Mouse (Mus musculus): ENCODE results near the gene Thy1. TPM values are rescaled to one million over a fixed set of nuclear protein-coding genes. Genes with fewer than 3 reads are reported as not detected.

Thy1 gene
- total RNA-seq, 2 experiments from 2014 or later: 13.2 to 18.7 TPM

DNA sequence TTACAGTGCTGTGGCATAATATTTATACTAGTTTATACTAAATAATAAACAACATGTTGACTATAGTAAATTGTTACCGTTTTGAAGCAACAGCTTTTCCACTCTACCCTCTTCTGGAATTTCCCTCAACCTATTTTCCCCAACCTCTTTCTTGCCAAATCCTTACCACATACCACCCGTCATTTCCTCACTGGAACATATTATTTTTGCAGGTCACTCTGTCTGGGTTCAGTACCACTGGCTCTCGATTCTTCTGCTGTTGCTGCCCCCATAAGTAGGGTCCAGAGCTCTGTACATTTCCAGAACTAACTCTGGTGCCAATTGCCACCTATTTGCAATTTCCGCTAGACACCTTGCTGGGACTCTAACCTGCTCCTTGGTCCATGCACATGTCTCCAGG, 11.2 kb upstream of the Thy1 start:
- DNase-seq: no peak
- intact Hi-C loops (cut with DNase I): loop anchor here (1.0 kb wide), 1 partner anchor 23 kb away; no protein-coding TSS in a partner anchor

DNA sequence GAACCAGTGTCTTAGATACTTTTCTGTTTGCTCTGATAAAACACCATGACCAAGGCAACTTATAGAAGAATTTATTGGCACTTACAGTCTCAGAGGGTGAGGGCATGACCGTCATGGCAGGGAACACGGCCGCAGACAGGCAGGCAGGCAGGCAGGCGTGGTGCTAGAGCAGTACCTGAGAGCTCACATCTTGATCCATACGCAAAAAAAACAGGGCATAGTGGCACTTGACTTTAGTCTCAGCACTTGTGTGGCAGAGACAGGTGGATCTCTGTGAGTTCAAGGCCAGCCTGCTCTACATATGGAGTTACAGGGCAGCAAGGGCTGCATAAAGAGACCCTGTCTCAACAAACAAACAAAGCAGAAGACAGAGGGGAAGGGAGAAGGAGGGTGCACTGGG, 9.9 kb upstream of the Thy1 start:
- DNase-seq: no peak
- intact Hi-C loops (cut with DNase I): no loop called here

- no peak for DNase-seq
- intact Hi-C loops (cut with DNase I): no loop called here
Measured at GRCm38 (mm10) chr9:44033957-44034727, 9.0 kb upstream of the Thy1 start.

- no peak for DNase-seq
Measured at GRCm38 (mm10) chr9:44037106-44037505, 6.1 kb upstream of the Thy1 start.

DNA sequence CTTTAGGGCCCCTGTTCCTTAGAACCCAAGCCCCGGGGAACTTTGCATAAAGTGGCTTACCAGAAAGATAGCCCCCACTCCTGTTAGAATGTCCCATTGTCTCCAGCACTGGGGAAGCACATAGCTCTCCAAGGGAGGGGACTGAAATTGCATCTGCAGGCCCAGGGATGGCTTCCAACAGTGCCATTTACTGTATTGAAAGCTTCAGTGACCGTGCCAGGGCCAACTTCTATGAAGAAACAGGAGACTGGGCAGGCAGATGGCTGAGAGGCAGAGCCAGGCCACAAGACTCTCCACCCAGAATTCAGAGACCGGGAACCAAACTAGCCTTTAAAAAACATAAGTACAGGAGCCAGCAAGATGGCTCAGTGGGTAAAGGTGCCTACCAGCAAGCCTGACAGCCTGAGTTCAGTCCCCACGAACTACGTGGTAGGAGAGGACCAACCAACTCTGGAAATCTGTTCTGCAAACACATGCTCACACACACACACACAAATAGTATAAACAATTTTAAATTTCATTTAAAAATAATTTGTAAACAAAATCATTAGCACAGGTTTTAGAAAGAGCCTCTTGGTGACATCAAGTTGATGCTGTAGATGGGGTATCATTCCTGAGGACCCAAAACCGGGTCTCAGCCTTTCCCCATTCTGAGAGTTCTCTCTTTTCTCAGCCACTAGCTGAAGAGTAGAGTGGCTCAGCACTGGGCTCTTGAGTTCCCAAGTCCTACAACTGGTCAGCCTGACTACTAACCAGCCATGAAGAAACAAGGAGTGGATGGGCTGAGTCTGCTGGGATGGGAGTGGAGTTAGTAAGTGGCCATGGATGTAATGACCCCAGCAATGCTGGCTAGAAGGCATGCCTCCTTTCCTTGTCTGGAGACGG, 1.4 kb upstream of the Thy1 start:
- DNase-seq: no peak
- intact Hi-C loops (cut with DNase I): loop anchor here (10.0 kb wide), 1 partner anchor 297 kb away; the partner anchor contains the start of gene Nectin1

More at GRCm38 (mm10) chr9:44037106-44037505, 6.1 kb upstream of the Thy1 start:
- intact Hi-C loops (cut with DNase I): no loop called here

GRCm38 (mm10) chr9:44042396-44042680, 846 bp upstream of the Thy1 start:
- intact Hi-C loops (cut with DNase I): loop anchor here (10.0 kb wide), 1 partner anchor 298 kb away; the partner anchor contains the start of gene Nectin1
- DNase-seq: no peak

DNA sequence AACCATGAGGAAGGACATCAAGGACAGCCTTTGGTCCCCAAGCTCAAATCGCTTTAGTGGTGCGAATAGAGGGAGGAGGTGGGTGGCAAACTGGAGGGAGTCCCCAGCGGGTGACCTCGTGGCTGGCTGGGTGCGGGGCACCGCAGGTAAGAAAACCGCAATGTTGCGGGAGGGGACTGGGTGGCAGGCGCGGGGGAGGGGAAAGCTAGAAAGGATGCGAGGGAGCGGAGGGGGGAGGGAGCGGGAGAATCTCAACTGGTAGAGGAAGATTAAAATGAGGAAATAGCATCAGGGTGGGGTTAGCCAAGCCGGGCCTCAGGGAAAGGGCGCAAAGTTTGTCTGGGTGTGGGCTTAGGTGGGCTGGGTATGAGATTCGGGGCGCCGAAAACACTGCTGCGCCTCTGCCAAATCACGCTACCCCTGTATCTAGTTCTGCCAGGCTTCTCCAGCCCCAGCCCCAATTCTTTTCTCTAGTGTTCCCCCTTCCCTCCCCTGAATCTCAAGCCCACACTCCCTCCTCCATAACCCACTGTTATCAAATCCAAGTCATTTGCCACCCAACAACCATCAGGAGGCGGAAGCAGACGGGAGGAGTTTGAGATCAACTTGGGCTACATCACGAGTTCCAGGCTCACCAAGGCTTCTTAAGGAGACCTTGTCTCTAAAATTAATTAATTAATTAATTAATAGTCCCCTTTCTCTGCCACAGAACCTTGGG, 683 bp downstream of the Thy1 start:
- intact Hi-C loops (cut with DNase I): loop anchor here (10.0 kb wide), 1 partner anchor 299 kb away; the partner anchor contains the start of gene Nectin1
- DNase-seq: no peak

GRCm38 (mm10) chr9:44044426-44045157, 1.4 kb downstream of the Thy1 start:
- DNase-seq: no peak
- intact Hi-C loops (cut with DNase I): loop anchor here (10.0 kb wide), 1 partner anchor 300 kb away; the partner anchor contains the start of gene Nectin1

GRCm38 (mm10) chr9:44045158-44045883, 2.1 kb downstream of the Thy1 start:
- DNase-seq: no peak
- intact Hi-C loops (cut with DNase I): loop anchor here (10.0 kb wide), 1 partner anchor 301 kb away; the partner anchor contains the start of gene Nectin1

DNA sequence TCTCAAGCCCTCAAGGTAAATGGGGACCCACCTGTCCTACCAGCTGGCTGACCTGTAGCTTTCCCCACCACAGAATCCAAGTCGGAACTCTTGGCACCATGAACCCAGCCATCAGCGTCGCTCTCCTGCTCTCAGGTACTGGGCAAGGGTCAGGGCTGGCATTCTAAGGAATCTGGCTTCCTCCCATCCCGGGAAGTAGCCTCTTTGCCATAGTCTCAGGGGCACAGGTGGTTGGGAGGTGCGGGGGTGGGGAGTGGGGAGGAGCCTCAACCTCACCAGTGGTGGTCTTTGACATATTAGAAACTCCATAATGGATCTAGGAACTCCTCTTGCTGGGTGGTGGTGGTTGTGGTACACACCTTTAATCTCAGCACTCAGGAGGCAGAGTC, 2.7 kb downstream of the Thy1 start:
- no peak for DNase-seq

DNA sequence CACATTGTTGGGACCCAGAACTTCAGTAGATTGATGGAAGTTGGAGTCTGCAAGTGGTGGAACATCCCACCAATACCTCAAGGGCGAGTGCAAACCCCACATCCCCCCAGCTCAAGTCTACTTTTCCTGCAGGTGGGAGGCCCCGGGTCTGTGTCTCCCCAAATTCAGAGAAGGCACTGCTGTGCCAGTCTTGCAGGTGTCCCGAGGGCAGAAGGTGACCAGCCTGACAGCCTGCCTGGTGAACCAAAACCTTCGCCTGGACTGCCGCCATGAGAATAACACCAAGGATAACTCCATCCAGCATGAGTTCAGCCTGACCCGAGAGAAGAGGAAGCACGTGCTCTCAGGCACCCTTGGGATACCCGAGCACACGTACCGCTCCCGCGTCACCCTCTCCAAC, 3.2 kb downstream of the Thy1 start:
- DNase-seq: no peak
- intact Hi-C loops (cut with DNase I): loop anchor here (10.0 kb wide), 1 partner anchor 302 kb away; the partner anchor contains the start of gene Nectin1

More for the DNA sequence above, 2.7 kb downstream of the Thy1 start:
- intact Hi-C loops (cut with DNase I): loop anchor here (10.0 kb wide), 1 partner anchor 301 kb away; the partner anchor contains the start of gene Nectin1

GRCm38 (mm10) chr9:44047071-44047470, 3.9 kb downstream of the Thy1 start:
- no peak for DNase-seq
- intact Hi-C loops (cut with DNase I): loop anchor here (10.0 kb wide), 1 partner anchor 302 kb away; the partner anchor contains the start of gene Nectin1

DNA sequence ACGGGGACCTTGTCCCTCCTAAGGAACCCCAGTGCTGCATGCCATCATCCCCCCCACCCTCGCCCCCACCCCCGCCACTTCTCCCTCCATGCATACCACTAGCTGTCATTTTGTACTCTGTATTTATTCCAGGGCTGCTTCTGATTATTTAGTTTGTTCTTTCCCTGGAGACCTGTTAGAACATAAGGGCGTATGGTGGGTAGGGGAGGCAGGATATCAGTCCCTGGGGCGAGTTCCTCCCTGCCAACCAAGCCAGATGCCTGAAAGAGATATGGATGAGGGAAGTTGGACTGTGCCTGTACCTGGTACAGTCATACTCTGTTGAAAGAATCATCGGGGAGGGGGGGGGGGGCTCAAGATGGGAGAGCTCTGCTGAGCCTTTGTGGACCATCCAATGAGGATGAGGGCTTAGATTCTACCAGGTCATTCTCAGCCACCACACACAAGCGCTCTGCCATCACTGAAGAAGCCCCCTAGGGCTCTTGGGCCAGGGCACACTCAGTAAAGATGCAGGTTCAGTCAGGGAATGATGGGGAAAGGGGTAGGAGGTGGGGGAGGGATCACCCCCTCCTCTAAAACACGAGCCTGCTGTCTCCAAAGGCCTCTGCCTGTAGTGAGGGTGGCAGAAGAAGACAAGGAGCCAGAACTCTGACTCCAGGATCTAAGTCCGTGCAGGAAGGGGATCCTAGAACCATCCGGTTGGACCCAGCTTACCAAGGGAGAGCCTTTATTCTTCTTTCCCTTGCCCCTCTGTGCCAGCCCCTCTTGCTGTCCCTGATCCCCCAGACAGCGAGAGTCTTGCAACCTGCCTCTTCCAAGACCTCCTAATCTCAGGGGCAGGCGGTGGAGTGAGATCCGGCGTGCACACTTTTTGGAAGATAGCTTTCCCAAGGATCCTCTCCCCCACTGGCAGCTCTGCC, 4.6 kb downstream of the Thy1 start:
- no peak for DNase-seq
- intact Hi-C loops (cut with DNase I): loop anchor here (10.0 kb wide), 1 partner anchor 303 kb away; the partner anchor contains the start of gene Nectin1

- DNase-seq: no peak
- intact Hi-C loops (cut with DNase I): loop anchor here (10.0 kb wide), 1 partner anchor 304 kb away; the partner anchor contains the start of gene Nectin1
Measured at GRCm38 (mm10) chr9:44048541-44049380, 5.6 kb downstream of the Thy1 start.

DNA sequence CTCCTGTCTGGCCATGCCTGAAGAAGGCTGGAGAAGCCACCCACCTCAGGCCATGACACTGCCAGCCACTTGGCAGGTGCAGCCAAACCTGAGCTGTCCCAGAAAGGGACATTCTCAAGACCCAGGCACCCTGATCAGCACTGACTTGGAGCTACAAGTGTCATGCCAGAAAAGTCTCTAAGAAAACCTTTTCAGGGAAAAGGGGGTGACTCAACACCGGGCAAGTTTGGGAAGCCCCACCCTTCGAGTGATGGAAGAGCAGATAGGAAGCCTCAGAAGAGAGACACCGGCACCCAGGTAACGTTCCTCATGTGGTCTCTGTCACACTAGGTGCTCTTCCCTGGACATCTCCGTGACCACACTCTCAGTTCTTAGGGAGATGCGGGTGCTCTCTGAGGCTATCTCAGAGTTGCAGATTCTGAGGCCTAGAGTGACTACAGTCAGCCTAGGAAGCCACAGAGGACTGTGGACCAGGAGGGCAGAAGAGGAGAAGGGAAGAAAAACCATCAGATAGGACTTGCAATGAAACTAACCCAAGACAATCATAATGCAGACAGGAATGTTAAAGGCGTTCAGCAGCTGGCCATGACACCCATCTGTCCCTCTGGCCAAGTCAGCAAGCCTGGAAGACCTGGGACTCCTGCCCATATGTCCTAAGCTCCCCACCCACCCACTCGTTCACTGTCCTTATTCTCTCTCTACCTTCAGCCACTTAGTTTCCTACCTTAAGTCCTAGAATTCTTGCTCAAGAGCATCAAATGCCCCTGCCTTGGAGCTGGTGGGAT, 6.4 kb downstream of the Thy1 start:
- no peak for DNase-seq
- intact Hi-C loops (cut with DNase I): loop anchor here (10.0 kb wide), 1 partner anchor 305 kb away; the partner anchor contains the start of gene Nectin1

DNA sequence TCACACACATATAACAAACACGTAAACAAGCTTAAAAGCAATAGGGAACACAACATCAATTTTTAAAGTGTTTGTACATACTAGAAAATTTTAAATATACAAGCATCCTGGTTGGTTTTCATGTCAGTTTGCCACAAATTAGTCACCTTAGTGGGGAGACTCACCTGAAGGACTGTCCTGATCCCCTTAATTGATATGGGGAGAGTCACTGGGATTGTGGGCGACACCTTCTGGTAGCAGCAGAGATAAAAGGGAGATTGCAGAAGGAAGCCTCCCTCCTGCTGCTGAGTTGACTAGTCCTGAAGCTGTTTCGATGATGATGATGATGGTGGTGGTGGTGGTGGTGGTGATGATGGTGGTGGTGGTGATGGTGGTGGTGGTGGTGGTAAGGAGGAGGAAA, 9.7 kb downstream of the Thy1 start:
- DNase-seq: no peak
- intact Hi-C loops (cut with DNase I): no loop called here
